Comparison of ENCODE assay signal across 14 mouse cellular contexts in the genomic region with DNA sequence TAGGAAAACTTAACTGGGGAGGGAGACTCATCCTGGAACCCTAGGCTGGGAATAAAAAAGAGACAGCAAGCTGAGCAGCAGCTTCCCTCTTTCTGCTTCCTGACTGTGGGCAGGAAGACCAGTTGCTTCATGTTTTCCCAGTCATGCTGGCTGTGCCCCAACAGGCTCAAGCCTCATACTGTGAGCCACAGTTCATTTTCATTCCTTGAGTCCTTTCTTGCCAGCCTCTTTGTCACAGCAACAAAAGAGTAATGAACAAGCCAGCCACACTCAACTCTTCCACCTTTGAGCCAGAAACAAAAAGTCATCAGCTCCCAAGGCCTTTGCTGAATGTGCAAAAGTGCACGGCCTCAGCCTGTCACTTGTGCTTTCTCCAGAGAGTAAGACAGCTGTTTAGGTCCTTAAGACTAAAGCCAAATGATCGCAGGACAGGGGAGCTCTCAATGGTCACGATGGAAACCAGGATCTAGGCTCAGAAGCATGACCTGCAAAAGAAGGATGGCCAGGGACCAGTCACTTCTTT.
A peak's percentile ranks its signal among the peaks of the same experiment; 100 is the strongest.
DNase-seq lines count a peak whose midpoint lies in the region; ATAC-seq lines count a peak whose summit lies in the region.
"Had no signal": no experiment of that assay in that cellular context is flagged by ENCODE, and none has a peak within 500 bp of the region (broad histone marks: within the 10 kb centered on the region; RNA-seq: fewer than 3 reads in every experiment).

No protein-coding gene starts in this region.

- WGBS in forebrain, embryonic 14.5 days = 10% methylated on average over 3 of the region's 3 CpGs
- 29% methylated on average over 3 of the region's 3 CpGs for WGBS in forebrain, embryonic 11.5 days
- WGBS in hindbrain, embryonic 11.5 days = 27% methylated on average over 3 of the region's 3 CpGs
- 28% methylated on average over 3 of the region's 3 CpGs for WGBS in hindbrain, embryonic 12.5 days

- H3K9me3 ChIP-seq in forebrain, embryonic 14.5 days (replicated peaks; ENCODE audit: control insufficient read depth, low read length) = no peaks in the 10 kb centered on the region
- H3K9me3 ChIP-seq in forebrain, embryonic 11.5 days (ENCODE audit: control insufficient read depth, low read length) = no peaks in the 10 kb centered on the region
- no peaks in the 10 kb centered on the region for H3K9me3 ChIP-seq in hindbrain, embryonic 11.5 days (ENCODE audit: control insufficient read depth, low read length)
- no peaks in the 10 kb centered on the region for H3K9me3 ChIP-seq in hindbrain, embryonic 12.5 days (replicated peaks)
- H3K9me3 ChIP-seq: intestine, embryonic 15.5 days; liver, embryonic 12.5 days had no signal

- no peak overlapping the region for H3K27ac ChIP-seq in forebrain, embryonic 14.5 days (ENCODE audit: low read depth, low read length)
- H3K27ac ChIP-seq in forebrain, embryonic 11.5 days (ENCODE audit: low read depth, low read length) = no peak overlapping the region
- H3K27ac ChIP-seq in hindbrain, embryonic 11.5 days (ENCODE audit: low read depth, low read length) = no peak overlapping the region
- no peak overlapping the region for H3K27ac ChIP-seq in hindbrain, embryonic 12.5 days
- H3K27ac ChIP-seq: intestine, embryonic 15.5 days; liver, embryonic 12.5 days had no signal

- no peaks in the 10 kb centered on the region for H3K36me3 ChIP-seq in forebrain, embryonic 14.5 days (ENCODE audit: control insufficient read depth, insufficient read depth, low read length)
- no peaks in the 10 kb centered on the region for H3K36me3 ChIP-seq in forebrain, embryonic 11.5 days (ENCODE audit: control insufficient read depth, insufficient read depth, low read length)
- no peaks in the 10 kb centered on the region for H3K36me3 ChIP-seq in hindbrain, embryonic 11.5 days (ENCODE audit: control insufficient read depth, insufficient read depth, low read length)
- H3K36me3 ChIP-seq in hindbrain, embryonic 12.5 days = no peaks in the 10 kb centered on the region
- H3K36me3 ChIP-seq: G1E; intestine, embryonic 15.5 days; liver, embryonic 12.5 days had no signal

- H3K9ac ChIP-seq in forebrain, embryonic 14.5 days (ENCODE audit: low read length) = no peak overlapping the region
- H3K9ac ChIP-seq in forebrain, embryonic 11.5 days (ENCODE audit: low read length) = no peak overlapping the region
- H3K9ac ChIP-seq in hindbrain, embryonic 11.5 days (ENCODE audit: low read depth, low read length) = no peak overlapping the region
- H3K9ac ChIP-seq in hindbrain, embryonic 12.5 days = no peak overlapping the region
- H3K9ac ChIP-seq: intestine, embryonic 15.5 days; liver, embryonic 12.5 days had no signal

- intact Hi-C loops in left cerebral cortex, postnatal 14 days (cut with DNase I) = no loop called here

- no peak overlapping the region for H3K4me3 ChIP-seq in forebrain, embryonic 14.5 days (ENCODE audit: low read depth, low read length)
- no peak overlapping the region for H3K4me3 ChIP-seq in forebrain, embryonic 11.5 days (ENCODE audit: low read depth, low read length)
- no peak overlapping the region for H3K4me3 ChIP-seq in hindbrain, embryonic 11.5 days (ENCODE audit: low read depth, low read length)
- no peak overlapping the region for H3K4me3 ChIP-seq in hindbrain, embryonic 12.5 days
- H3K4me3 ChIP-seq: intestine, embryonic 15.5 days; liver, embryonic 12.5 days had no signal

- DNase-seq in forebrain, embryonic 14.5 days (ENCODE audit: low spot score) = peak; percentile 17
- no peak for DNase-seq in forebrain, embryonic 11.5 days (ENCODE audit: low spot score)
- DNase-seq in hindbrain, embryonic 11.5 days (ENCODE audit: low spot score) = peak; percentile 4
- peak; percentile 84 for DNase-seq in Muller cell, postnatal 12 days (ENCODE audit: inconsistent ontology term)
- DNase-seq in adrenal gland, postnatal 36 days = peak; percentile 10 to 40
- no peak for DNase-seq in spleen, postnatal 4 days (ENCODE audit: low spot score in 2 of 2)
- DNase-seq in left cerebral cortex, postnatal 14 days (ENCODE audit: low spot score in 2 of 2) = no peak
- DNase-seq: kidney, postnatal 14 days; right cerebral cortex, postnatal 25 days had no signal

- ATAC-seq in forebrain, embryonic 14.5 days = no peak
- no peak for ATAC-seq in forebrain, embryonic 11.5 days (replicated peaks; ENCODE audit: low FRiP score)
- ATAC-seq in hindbrain, embryonic 11.5 days (ENCODE audit: low FRiP score) = no peak
- ATAC-seq in hindbrain, embryonic 12.5 days (ENCODE audit: low FRiP score) = no peak
- ATAC-seq: activated CD4-positive, CD25-positive, alpha-beta regulatory T cell, adult 4 months; intestine, embryonic 15.5 days; liver, embryonic 12.5 days had no signal

- H3K4me1 ChIP-seq in forebrain, embryonic 14.5 days (ENCODE audit: control insufficient read depth, insufficient read depth, low read length) = peaks cover 4% of the 10 kb centered on the region; the same call in 1 of the 2 replicates
- H3K4me1 ChIP-seq in forebrain, embryonic 11.5 days (replicated peaks; ENCODE audit: control insufficient read depth, insufficient read depth, low read length) = no peaks in the 10 kb centered on the region
- no peaks in the 10 kb centered on the region for H3K4me1 ChIP-seq in hindbrain, embryonic 11.5 days (replicated peaks; ENCODE audit: control insufficient read depth, insufficient read depth, low read length)
- H3K4me1 ChIP-seq in hindbrain, embryonic 12.5 days = 0 out of 2 replicates have a peak, but pooled peaks cover 6% of the 10 kb centered on the region
- H3K4me1 ChIP-seq: intestine, embryonic 15.5 days had no signal

- no peaks in the 10 kb centered on the region for H3K27me3 ChIP-seq in forebrain, embryonic 14.5 days (replicated peaks; ENCODE audit: control insufficient read depth, insufficient read depth, low read length)
- no peaks in the 10 kb centered on the region for H3K27me3 ChIP-seq in forebrain, embryonic 11.5 days (ENCODE audit: control insufficient read depth, insufficient read depth, low read length)
- no peaks in the 10 kb centered on the region for H3K27me3 ChIP-seq in hindbrain, embryonic 11.5 days (ENCODE audit: control insufficient read depth, insufficient read depth, low read length)
- H3K27me3 ChIP-seq in hindbrain, embryonic 12.5 days = peaks cover 3% of the 10 kb centered on the region; the same call in 1 of the 2 replicates
- H3K27me3 ChIP-seq: intestine, embryonic 15.5 days; liver, embryonic 12.5 days had no signal

- no peak overlapping the region for H3K4me2 ChIP-seq in forebrain, embryonic 14.5 days (ENCODE audit: low read length)
- no peak overlapping the region for H3K4me2 ChIP-seq in forebrain, embryonic 11.5 days (ENCODE audit: low read depth, low read length, severe bottlenecking)
- H3K4me2 ChIP-seq in hindbrain, embryonic 11.5 days (replicated peaks; ENCODE audit: low read depth, low read length) = no peak overlapping the region
- H3K4me2 ChIP-seq in hindbrain, embryonic 12.5 days (replicated peaks) = no peak overlapping the region
- H3K4me2 ChIP-seq: intestine, embryonic 15.5 days; liver, embryonic 12.5 days had no signal

Comparison
In these comparisons a context has a peak if more than half of its experiments do, and no peak if none do; other contexts are left out.
1. DNase-seq: peak in forebrain, embryonic 14.5 days (single experiment), hindbrain, embryonic 11.5 days (single experiment), Muller cell, postnatal 12 days (single experiment) and adrenal gland, postnatal 36 days (2 of 2); none in forebrain, embryonic 11.5 days (single experiment), spleen, postnatal 4 days (0 of 2) and left cerebral cortex, postnatal 14 days (0 of 2).